In the genomic region with DNA sequence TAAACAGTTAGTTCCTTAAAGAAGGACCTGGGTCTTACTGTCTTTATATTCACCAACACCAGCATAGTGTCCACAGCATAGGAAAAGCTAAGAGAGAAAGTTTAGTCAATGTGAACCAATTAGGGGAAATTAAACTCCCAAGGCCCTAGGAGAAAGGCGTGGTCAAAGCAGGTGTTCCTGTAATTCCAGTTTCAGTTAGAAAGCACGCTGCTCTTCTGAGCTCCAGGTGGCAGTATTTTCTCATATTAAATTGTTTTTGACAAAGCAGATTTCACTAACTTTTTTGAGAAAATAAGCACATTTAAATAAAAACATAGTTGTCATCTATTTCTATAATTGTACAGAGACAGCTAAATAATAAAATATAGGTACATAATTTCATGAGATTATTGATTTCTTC, we compare ENCODE assay signal across 15 mouse cellular contexts. TPM values are rescaled to one million over a fixed set of nuclear protein-coding genes. Genes with fewer than 3 reads are reported as not detected.
DNase-seq lines count a peak whose midpoint lies in the region; ATAC-seq and TF ChIP-seq lines count a peak whose summit lies in the region.
"Had no signal": no experiment of that assay in that cellular context is flagged by ENCODE, and none has a peak within 500 bp of the region (broad histone marks: within the 10 kb centered on the region; RNA-seq: fewer than 3 reads in every experiment).

No protein-coding gene starts in this region.

- H3K9ac ChIP-seq in embryonic facial prominence, embryonic 11.5 days (replicated peaks; ENCODE audit: low read length), result no peak overlapping the region
- H3K9ac ChIP-seq: hindbrain, embryonic 15.5 days; limb, embryonic 12.5 days had no signal

- H3K4me2 ChIP-seq in embryonic facial prominence, embryonic 11.5 days (ENCODE audit: low read depth, low read length), result no peak overlapping the region
- H3K4me2 ChIP-seq: hindbrain, embryonic 15.5 days; limb, embryonic 12.5 days had no signal

- H3K36me3 ChIP-seq in embryonic facial prominence, embryonic 11.5 days (replicated peaks; ENCODE audit: control insufficient read depth, insufficient read depth, low read depth, low read length), result no peaks in the 10 kb centered on the region
- no peaks in the 10 kb centered on the region for H3K36me3 ChIP-seq in embryonic facial prominence, embryonic 10.5 days (replicated peaks)
- H3K36me3 ChIP-seq: hindbrain, embryonic 15.5 days; limb, embryonic 12.5 days had no signal

- no peak overlapping the region for H3K4me3 ChIP-seq in embryonic facial prominence, embryonic 11.5 days (ENCODE audit: low read depth, low read length)
- H3K4me3 ChIP-seq in embryonic facial prominence, embryonic 10.5 days, result no peak overlapping the region
- H3K4me3 ChIP-seq in layer of hippocampus, adult 2 months, result no peak overlapping the region
- H3K4me3 ChIP-seq: hindbrain, embryonic 15.5 days; limb, embryonic 12.5 days had no signal

- peak; percentile 77 for TF ChIP-seq CTCF in layer of hippocampus, adult 2 months (conservative IDR thresholded peaks at IDR 0.05)

- DNase-seq in embryonic facial prominence, embryonic 11.5 days (ENCODE audit: low spot score), result peak; percentile 30
- no peak for DNase-seq in embryonic facial prominence, embryonic 10.5 days (ENCODE audit: low spot score)
- DNase-seq in layer of hippocampus, adult 2 months (ENCODE audit: low spot score in 2 of 2), result no peak
- no peak for DNase-seq in layer of hippocampus, adult 9-10 months (ENCODE audit: low spot score)
- peak; percentile 21 for DNase-seq in 3T3-L1 (ENCODE audit: low read depth, low spot score)
- peak; percentile 20 for DNase-seq in brain, adult 2 months (ENCODE audit: low read depth, low spot score)
- no peak for DNase-seq in right cerebral cortex, adult 2 months (ENCODE audit: low spot score in 2 of 2)
- no peak for DNase-seq in spleen, postnatal 10 days (ENCODE audit: low spot score in 2 of 2)
- DNase-seq: adrenal gland, postnatal 10 days; gastrocnemius, postnatal 14 days; spleen, adult 18-20 months had no signal

- H3K4me1 ChIP-seq in embryonic facial prominence, embryonic 11.5 days (ENCODE audit: control insufficient read depth, insufficient read depth, low read length), result no peaks in the 10 kb centered on the region
- H3K4me1 ChIP-seq in embryonic facial prominence, embryonic 10.5 days, result no peaks in the 10 kb centered on the region
- H3K4me1 ChIP-seq: hindbrain, embryonic 15.5 days; limb, embryonic 12.5 days had no signal

- no peaks in the 10 kb centered on the region for H3K27me3 ChIP-seq in embryonic facial prominence, embryonic 11.5 days (ENCODE audit: control insufficient read depth, insufficient read depth, low read length)
- H3K27me3 ChIP-seq in embryonic facial prominence, embryonic 10.5 days (replicated peaks; ENCODE audit: low read depth, poor library complexity, severe bottlenecking), result no peaks in the 10 kb centered on the region
- H3K27me3 ChIP-seq: hindbrain, embryonic 15.5 days; limb, embryonic 12.5 days had no signal

- WGBS in embryonic facial prominence, embryonic 11.5 days, result 59% methylated on average over 2 of the region's 2 CpGs
- 64% methylated on average over 2 of the region's 2 CpGs for WGBS in embryonic facial prominence, embryonic 10.5 days

- no peak overlapping the region for H3K27ac ChIP-seq in embryonic facial prominence, embryonic 11.5 days (replicated peaks; ENCODE audit: low read depth, low read length)
- H3K27ac ChIP-seq in embryonic facial prominence, embryonic 10.5 days (replicated peaks), result no peak overlapping the region
- no peak overlapping the region for H3K27ac ChIP-seq in layer of hippocampus, adult 2 months
- H3K27ac ChIP-seq: hindbrain, embryonic 15.5 days; limb, embryonic 12.5 days had no signal

- no peak for ATAC-seq in embryonic facial prominence, embryonic 11.5 days (replicated peaks; ENCODE audit: insufficient number of reproducible peaks, low FRiP score, low TSS enrichment, low read depth)
- ATAC-seq: forebrain, embryonic 14.5 days had no signal

- no peaks in the 10 kb centered on the region for H3K9me3 ChIP-seq in embryonic facial prominence, embryonic 11.5 days (replicated peaks; ENCODE audit: control insufficient read depth, low read length)
- H3K9me3 ChIP-seq in embryonic facial prominence, embryonic 10.5 days, result no peaks in the 10 kb centered on the region
- H3K9me3 ChIP-seq: hindbrain, embryonic 15.5 days; limb, embryonic 12.5 days had no signal

RNA-seq across cellular contexts. Expression of a gene that starts 8.8 kb away (rescaled TPM):
- polyA plus RNA-seq in embryonic facial prominence, embryonic 11.5 days (2014; fragmentation: Nextera tagmentation; extraction: Ambion mirVana), result 10.3 and 10.8 TPM in 2 replicates
- polyA plus RNA-seq in embryonic facial prominence, embryonic 10.5 days (2016; fragmentation: Nextera tagmentation; extraction: Ambion mirVana), result 8.3 and 10.6 TPM in 2 replicates
- total RNA-seq in layer of hippocampus, adult 2 months (2021), result 10 to 100 TPM; 29.8 to 33.3 TPM

RNA-seq across cellular contexts. Expression of a gene that starts 32.9 kb away (rescaled TPM):
- 0.29 and 0.87 TPM in 2 replicates for polyA plus RNA-seq in embryonic facial prominence, embryonic 11.5 days (2014; fragmentation: Nextera tagmentation; extraction: Ambion mirVana)
- 0.36 and 0.52 TPM in 2 replicates for polyA plus RNA-seq in embryonic facial prominence, embryonic 10.5 days (2016; fragmentation: Nextera tagmentation; extraction: Ambion mirVana)
- total RNA-seq in layer of hippocampus, adult 2 months (2021), result under 1 TPM; 0.49 to 0.61 TPM
- total RNA-seq: adrenal gland, postnatal 10 days; common myeloid progenitor, adult 5-6 weeks had no signal

Comparison
In these comparisons a context has a peak if more than half of its experiments do, and no peak if none do; other contexts are left out.
1. DNase-seq: peak in embryonic facial prominence, embryonic 11.5 days (single experiment), 3T3-L1 (single experiment) and brain, adult 2 months (single experiment); none in embryonic facial prominence, embryonic 10.5 days (single experiment), layer of hippocampus, adult 2 months (0 of 2), layer of hippocampus, adult 9-10 months (single experiment), right cerebral cortex, adult 2 months (0 of 2) and spleen, postnatal 10 days (0 of 2).